Mouse (Mus musculus) forebrain, embryonic 16.5 days (tissue): ENCODE data around the gene Trim44. TPM values are rescaled to one million over a fixed set of nuclear protein-coding genes. Genes with fewer than 3 reads are reported as not detected.

Experiments
- ATAC-seq: fragments of 200-750 bp; cut with Nextera tagmentation; 2 replicates; pipeline ENCODE4 v1.8.0; 2017; ENCODE audit warnings: mild to moderate bottlenecking, moderate library complexity
- H3K27ac ChIP-seq: fragments of 300-500 bp; sonication (generic); 2 replicates; pipeline ENCODE4 v1.5.1; 2014; ENCODE audit warnings: low read length, control low read depth
- H3K27me3 ChIP-seq: fragments of 300-500 bp; sonication (generic); replicated peaks from 2 replicates; pipeline ENCODE4 v1.6.1; 2014; ENCODE audit warnings: low read length; ENCODE audit not compliant: control insufficient read depth, insufficient read depth
- H3K36me3 ChIP-seq: fragments of 300-500 bp; sonication (generic); 2 replicates; pipeline ENCODE4 v1.6.1; 2014; ENCODE audit not compliant: control insufficient read depth, insufficient read depth
- H3K4me1 ChIP-seq: fragments of 300-500 bp; sonication (generic); replicated peaks from 2 replicates; pipeline ENCODE4 v1.6.1; 2014; ENCODE audit warnings: low read length; ENCODE audit not compliant: control insufficient read depth, insufficient read depth
- H3K4me2 ChIP-seq: fragments of 300-500 bp; sonication (generic); 2 replicates; pipeline ENCODE4 v1.6.1; 2014; ENCODE audit warnings: mild to moderate bottlenecking, low read length, control low read depth
- H3K4me3 ChIP-seq: fragments of 300-500 bp; sonication (generic); replicated peaks from 2 replicates; pipeline ENCODE4 v1.5.1; 2014; ENCODE audit warnings: mild to moderate bottlenecking, low read length, control low read depth
- H3K9ac ChIP-seq: fragments of 300-500 bp; sonication (generic); replicated peaks from 2 replicates; pipeline ENCODE4 v1.6.1; 2014; ENCODE audit warnings: low read depth, low read length, control low read depth
- H3K9me3 ChIP-seq: fragments of 300-500 bp; sonication (generic); 2 replicates; pipeline ENCODE4 v1.6.1; 2016; ENCODE audit warnings: low read length; ENCODE audit not compliant: control insufficient read depth
- WGBS: fragments of 180-500 bp; shearing (Covaris S2); extraction: QIAGEN DNeasy Blood & Tissue Kit; methylation state at CpG from one replicate; pipeline ENCODE4 v1.1.7; 2014; 5-methylcytosine and 5-hydroxymethylcytosine counted together
- polyA plus RNA-seq: library from polyadenylated mRNA; unstranded; fragments of >200 nt; fragmentation: Nextera tagmentation; extraction: Ambion mirVana; gene quantifications from 2 replicates; pipeline ENCODE4 v1.2.1, GENCODE M21; 2015

The Trim44 gene
- polyA plus RNA-seq, 1 experiment from 2014 or later: 48.2 TPM

DNA sequence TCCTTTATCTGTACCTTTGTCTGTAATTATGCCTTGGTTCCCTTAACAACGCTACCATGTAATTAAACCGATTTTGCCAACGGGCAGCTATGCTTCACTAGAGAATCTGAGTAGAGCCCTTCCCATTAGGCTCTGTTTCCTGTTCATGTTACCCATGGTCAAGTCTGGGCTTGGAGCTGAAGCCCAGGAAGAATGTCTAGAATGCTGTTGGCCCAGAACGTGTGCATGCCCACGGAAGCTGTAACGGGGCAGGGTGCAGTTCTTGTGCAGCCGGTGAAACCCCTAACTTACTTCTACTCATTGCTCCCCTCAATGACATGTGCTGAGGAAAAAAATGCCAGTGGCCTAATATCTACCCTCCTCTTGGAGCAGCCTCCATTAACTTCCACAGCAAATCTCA lies 40.2 kb upstream of the Trim44 start:
- no peaks in the 10 kb centered on the region for H3K27me3 ChIP-seq
- H3K36me3 ChIP-seq: no peaks in the 10 kb centered on the region; the same call in 1 of the 2 replicates
- no peak overlapping the region for H3K4me3 ChIP-seq
- H3K27ac ChIP-seq: no peak overlapping the region
- H3K9ac ChIP-seq: no peak overlapping the region
- H3K9me3 ChIP-seq: no peaks in the 10 kb centered on the region
- peaks cover 23% of the 10 kb centered on the region for H3K4me1 ChIP-seq
- WGBS: 56% methylated on average over 7 of the region's 7 CpGs
- 0 out of 2 replicates have a peak overlapping the region, but pooled peaks have one; percentile 9 for H3K4me2 ChIP-seq
- ATAC-seq: no peak

DNA sequence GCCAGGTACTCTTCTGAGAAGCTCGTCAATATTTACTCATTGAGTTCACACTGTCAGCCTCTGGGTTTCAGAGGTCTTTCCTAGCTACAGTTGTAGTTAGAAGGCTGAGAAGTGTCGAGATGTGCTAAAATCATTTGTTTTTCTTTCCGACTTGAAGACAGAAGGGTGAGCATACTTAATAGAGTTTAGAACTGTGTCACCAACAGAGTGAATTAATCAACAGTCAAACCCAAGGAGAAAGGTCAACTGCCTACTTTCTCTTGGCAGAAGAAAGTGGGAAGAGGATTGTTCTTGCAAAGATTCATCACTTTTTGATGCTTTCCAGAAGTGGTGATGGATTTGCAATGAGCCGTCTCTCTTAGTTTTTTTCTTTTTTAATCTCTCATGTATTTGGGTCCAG lies 39.2 kb upstream of the Trim44 start:
- no peaks in the 10 kb centered on the region; the same call in 1 of the 2 replicates for H3K36me3 ChIP-seq
- ATAC-seq: no peak
- H3K4me3 ChIP-seq: no peak overlapping the region
- no peaks in the 10 kb centered on the region for H3K27me3 ChIP-seq
- no peak overlapping the region for H3K9ac ChIP-seq
- H3K9me3 ChIP-seq: no peaks in the 10 kb centered on the region
- peaks cover 16% of the 10 kb centered on the region for H3K4me1 ChIP-seq
- H3K4me2 ChIP-seq: no peak overlapping the region
- 90% methylated on average over 4 of the region's 4 CpGs for WGBS
- H3K27ac ChIP-seq: no peak overlapping the region

DNA sequence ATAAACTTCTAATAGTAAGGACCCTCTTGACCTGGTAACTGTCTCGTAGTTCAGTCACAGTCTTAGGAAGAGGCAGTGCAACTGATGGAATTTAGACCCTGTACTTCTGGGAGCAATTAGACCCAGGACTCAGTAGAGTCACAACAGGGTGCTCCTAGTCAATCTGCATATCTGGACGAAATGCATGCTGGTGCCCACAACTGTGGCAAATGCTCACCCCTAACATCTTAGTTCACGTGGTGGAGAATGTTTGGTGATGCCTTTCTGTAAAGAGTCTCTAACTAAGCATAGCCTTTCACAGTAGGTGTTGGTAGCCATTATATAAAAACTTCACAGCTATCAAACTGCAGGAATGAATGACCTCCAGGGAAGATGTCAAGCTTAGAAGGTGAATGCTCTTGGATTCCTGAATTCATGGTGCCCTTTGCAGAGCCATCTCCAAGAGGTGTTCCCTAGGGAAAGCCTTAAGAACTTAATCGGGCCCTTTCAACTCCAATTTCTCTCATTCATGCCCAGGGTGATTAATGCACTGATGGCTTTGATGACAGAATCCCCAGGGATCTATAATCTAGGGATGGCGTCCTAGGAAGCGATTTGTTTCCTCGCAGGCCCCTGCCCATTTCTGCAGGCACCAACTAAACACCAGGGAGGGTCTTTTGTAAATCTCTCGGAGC lies 29.9 kb upstream of the Trim44 start:
- no peak for ATAC-seq
- WGBS: 20% methylated on average over 8 of the region's 8 CpGs
- no peak overlapping the region for H3K4me2 ChIP-seq

DNA sequence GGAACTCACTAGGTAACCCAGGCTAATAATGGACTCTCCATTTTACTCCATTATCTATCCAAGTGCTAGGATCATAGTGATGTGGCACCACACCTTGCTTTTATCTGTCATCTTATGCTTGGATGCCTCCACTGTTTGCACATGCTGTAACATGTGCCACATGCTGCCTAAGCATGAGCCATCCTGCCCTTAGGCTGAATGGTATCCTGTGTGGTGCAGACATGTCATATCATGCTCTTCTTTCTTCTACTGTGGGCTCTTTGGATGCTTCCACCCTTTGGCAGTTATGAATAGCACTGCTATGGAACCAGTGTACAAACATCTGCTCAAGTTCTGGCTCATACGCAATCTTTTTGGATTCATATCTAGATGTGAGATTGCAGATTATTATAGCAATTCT lies 26.3 kb upstream of the Trim44 start:
- Histone ChIP-seq H3K36me3 (no peaks in the 10 kb centered on the region), H3K9me3 (no peaks in the 10 kb centered on the region), H3K4me1 (peaks cover 5% of the 10 kb centered on the region), H3K9ac (no peak overlapping the region), H3K4me2 (no peak overlapping the region), H3K27me3 (no peaks in the 10 kb centered on the region), H3K4me3 (no peak overlapping the region), H3K27ac (no peak overlapping the region)
- ATAC-seq: no peak
- WGBS: 95% methylated on average over 1 of the region's 1 CpGs

More for the DNA sequence above, 29.9 kb upstream of the Trim44 start:
- Histone ChIP-seq H3K27ac (no peak overlapping the region), H3K4me1 (no peaks in the 10 kb centered on the region), H3K4me3 (no peak overlapping the region), H3K9me3 (no peaks in the 10 kb centered on the region), H3K9ac (no peak overlapping the region), H3K36me3 (no peaks in the 10 kb centered on the region), H3K27me3 (no peaks in the 10 kb centered on the region)

DNA sequence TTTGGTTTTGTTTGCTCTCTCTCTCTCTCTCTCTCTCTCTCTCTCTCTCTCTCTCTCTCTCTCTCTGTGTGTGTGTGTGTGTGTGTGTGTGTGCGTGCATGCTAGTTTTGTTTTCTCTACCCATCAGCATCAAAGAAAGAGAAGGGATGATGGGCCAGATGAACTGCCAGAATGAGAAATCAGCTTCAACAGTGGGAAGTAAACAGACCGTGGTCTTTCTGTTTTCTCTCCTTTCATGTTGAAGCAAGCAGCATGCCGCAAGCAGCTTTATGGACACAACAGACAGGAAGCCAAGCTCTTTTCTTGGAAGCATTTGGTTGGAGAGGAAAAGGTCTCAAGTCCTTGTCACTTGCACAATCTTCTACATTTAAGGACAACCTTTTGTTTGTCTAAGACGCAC lies 23.5 kb upstream of the Trim44 start:
- Histone ChIP-seq H3K27ac (no peak overlapping the region), H3K36me3 (no peaks in the 10 kb centered on the region), H3K4me2 (no peak overlapping the region), H3K27me3 (no peaks in the 10 kb centered on the region), H3K9ac (no peak overlapping the region), H3K9me3 (no peaks in the 10 kb centered on the region), H3K4me1 (peaks cover 5% of the 10 kb centered on the region), H3K4me3 (no peak overlapping the region)
- no peak for ATAC-seq
- 42% methylated on average over 4 of the region's 4 CpGs for WGBS

DNA sequence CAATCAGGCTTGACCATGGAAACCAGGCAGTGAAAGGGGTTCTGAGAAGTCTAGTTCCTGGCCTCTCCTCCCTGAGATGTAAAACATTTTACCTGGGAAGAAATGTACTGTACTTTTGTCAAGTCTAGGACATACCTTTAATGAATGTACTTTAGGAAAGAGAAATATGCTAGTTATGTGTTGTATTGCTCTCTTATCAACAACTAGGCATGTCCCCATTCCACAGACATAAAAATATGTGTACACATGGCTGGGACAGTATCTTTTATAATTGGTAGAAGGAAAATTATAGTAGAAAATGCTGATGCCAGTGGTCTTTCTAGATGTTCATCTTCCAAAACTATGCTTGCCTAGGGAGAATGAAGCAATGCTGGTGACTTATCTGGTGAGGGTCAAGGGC lies 20.3 kb upstream of the Trim44 start:
- no peak for ATAC-seq
- H3K4me1 ChIP-seq: peaks cover 5% of the 10 kb centered on the region
- no peaks in the 10 kb centered on the region for H3K27me3 ChIP-seq
- H3K9ac ChIP-seq: no peak overlapping the region
- H3K9me3 ChIP-seq: no peaks in the 10 kb centered on the region
- H3K36me3 ChIP-seq: no peaks in the 10 kb centered on the region
- no peak overlapping the region for H3K27ac ChIP-seq
- H3K4me3 ChIP-seq: no peak overlapping the region
- no peak overlapping the region for H3K4me2 ChIP-seq

DNA sequence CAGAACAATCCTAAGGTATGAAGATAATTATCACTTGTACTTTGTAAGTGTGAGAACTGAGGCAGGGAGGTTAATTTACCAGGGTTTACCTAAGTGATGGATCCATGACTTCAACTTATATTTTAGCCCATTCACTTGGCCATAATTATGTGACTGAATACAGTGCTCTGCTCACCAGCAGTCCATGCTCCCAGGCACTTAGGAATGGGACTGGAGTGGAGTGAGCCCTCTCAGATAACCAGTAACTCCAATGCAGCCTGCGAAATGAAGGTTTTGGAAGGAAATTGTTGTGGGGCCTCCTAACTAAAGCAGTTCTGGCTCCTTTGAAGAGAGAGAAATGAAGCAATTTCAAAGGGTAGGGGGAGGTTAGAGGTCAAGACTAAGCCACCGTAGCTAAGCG lies 18.8 kb upstream of the Trim44 start:
- no peak overlapping the region for H3K4me3 ChIP-seq
- H3K4me1 ChIP-seq: peaks cover 3% of the 10 kb centered on the region
- H3K36me3 ChIP-seq: no peaks in the 10 kb centered on the region
- no peak for ATAC-seq
- no peak overlapping the region for H3K4me2 ChIP-seq
- WGBS: 67% methylated on average over 3 of the region's 3 CpGs
- H3K27ac ChIP-seq: no peak overlapping the region
- no peaks in the 10 kb centered on the region for H3K27me3 ChIP-seq
- no peaks in the 10 kb centered on the region for H3K9me3 ChIP-seq
- no peak overlapping the region for H3K9ac ChIP-seq

DNA sequence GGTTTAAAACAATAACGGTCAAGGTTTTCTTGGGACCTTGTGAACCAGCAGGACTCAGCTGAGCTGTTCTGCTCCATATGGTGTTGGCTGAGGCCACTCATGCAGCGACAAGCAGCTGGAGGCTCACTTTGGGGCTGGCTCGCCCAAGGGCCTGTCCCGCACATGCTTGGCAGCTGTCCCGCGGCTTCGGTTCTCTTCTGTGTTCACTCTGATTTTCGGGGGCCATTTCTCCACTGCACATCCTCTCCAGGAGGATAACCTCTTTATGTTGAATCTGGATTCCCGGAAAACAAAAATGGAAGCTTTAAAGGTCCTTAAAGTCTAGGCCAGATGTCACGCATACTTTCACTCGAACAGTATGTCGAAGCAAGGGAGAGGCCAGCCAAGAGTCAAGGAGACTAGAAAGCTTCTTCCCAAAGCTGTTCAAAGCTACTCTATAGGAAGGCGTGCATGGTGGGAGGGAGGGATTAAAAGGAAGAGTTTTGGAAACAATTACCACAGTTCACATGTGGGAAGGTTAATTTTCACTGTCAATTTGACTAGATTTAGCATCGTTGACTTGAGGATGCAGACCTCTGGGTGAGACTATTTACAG lies 8.6 kb upstream of the Trim44 start:
- no peak overlapping the region for H3K9ac ChIP-seq
- no peaks in the 10 kb centered on the region for H3K4me1 ChIP-seq
- H3K4me2 ChIP-seq: no peak overlapping the region
- no peaks in the 10 kb centered on the region for H3K36me3 ChIP-seq
- H3K27ac ChIP-seq: no peak overlapping the region
- no peaks in the 10 kb centered on the region for H3K9me3 ChIP-seq
- H3K27me3 ChIP-seq: no peaks in the 10 kb centered on the region
- no peak for ATAC-seq
- no peak overlapping the region for H3K4me3 ChIP-seq
- WGBS: 91% methylated on average over 14 of the region's 14 CpGs

DNA sequence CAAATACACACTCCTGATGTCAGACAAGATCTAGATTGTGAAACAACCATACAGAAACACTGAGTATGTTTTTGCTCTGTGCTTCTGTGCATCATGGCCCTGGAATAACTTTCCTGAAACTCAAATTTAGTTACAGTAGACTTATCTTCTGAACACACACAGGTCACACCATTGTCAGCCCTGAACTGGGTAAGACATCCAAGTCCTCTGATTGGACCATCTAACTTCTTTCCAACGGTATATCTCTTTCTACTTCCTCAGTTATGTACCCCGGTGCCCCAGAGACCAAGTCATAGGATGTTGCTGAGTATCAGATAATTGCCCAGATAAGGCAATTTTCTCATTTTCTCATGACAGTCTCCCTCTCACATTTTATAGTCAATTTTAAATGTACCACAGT lies 5.1 kb upstream of the Trim44 start:
- no peaks in the 10 kb centered on the region for H3K36me3 ChIP-seq
- H3K9me3 ChIP-seq: no peaks in the 10 kb centered on the region
- H3K4me1 ChIP-seq: peaks cover 4% of the 10 kb centered on the region
- ATAC-seq: no peak
- H3K9ac ChIP-seq: no peak overlapping the region
- no peaks in the 10 kb centered on the region for H3K27me3 ChIP-seq
- 93% methylated on average over 2 of the region's 2 CpGs for WGBS
- H3K4me2 ChIP-seq: no peak overlapping the region
- H3K27ac ChIP-seq: no peak overlapping the region
- H3K4me3 ChIP-seq: no peak overlapping the region
